Mouse (Mus musculus) neural tube, embryonic 14.5 days (tissue): ENCODE results near the gene Pde4a. TPM values are rescaled to one million over a fixed set of nuclear protein-coding genes. Genes with fewer than 3 reads are reported as not detected.
"Not testable (repeated sequence)": the region's sequence is repeated elsewhere in the genome, so short reads cannot be mapped to it uniquely, and the experiment has no call there.

ENCODE experiments used
- ATAC-seq: fragments of 200-750 bp; cut with Nextera tagmentation; 2 replicates; pipeline ENCODE4 v1.8.0; 2017; ENCODE audit warnings: low read depth, mild to moderate bottlenecking, moderate TSS enrichment, moderate library complexity
- H3K27ac ChIP-seq: fragments of 300-500 bp; sonication (generic); 2 replicates; pipeline ENCODE4 v1.5.1; 2014; ENCODE audit warnings: low read depth, mild to moderate bottlenecking, control low read depth, low read length, moderate library complexity, mixed read lengths
- H3K27me3 ChIP-seq: fragments of 300-500 bp; sonication (generic); 2 replicates; pipeline ENCODE4 v1.6.1; 2014; ENCODE audit warnings: low read length; ENCODE audit not compliant: control insufficient read depth, insufficient read depth
- H3K36me3 ChIP-seq: fragments of 300-500 bp; sonication (generic); 2 replicates; pipeline ENCODE4 v1.6.1; 2014; ENCODE audit warnings: low read length, mixed read lengths; ENCODE audit not compliant: control insufficient read depth, insufficient read depth
- H3K4me1 ChIP-seq: fragments of 300-500 bp; sonication (generic); 2 replicates; pipeline ENCODE4 v1.6.1; 2014; ENCODE audit warnings: low read length; ENCODE audit not compliant: control insufficient read depth, insufficient read depth
- H3K4me2 ChIP-seq: fragments of 300-500 bp; sonication (generic); 2 replicates; pipeline ENCODE4 v1.6.1; 2014; ENCODE audit warnings: mild to moderate bottlenecking, low read depth, low read length, control low read depth
- H3K4me3 ChIP-seq: fragments of 300-500 bp; sonication (generic); 2 replicates; pipeline ENCODE4 v1.5.1; 2014; ENCODE audit warnings: low read depth, low read length, control low read depth, mixed read lengths
- H3K9ac ChIP-seq: fragments of 300-500 bp; sonication (generic); replicated peaks from 2 replicates; pipeline ENCODE4 v1.6.1; 2014; ENCODE audit warnings: low read depth, mild to moderate bottlenecking, control low read depth, low read length, mixed read lengths
- H3K9me3 ChIP-seq: fragments of 300-500 bp; sonication (generic); 2 replicates; pipeline ENCODE4 v1.6.1; 2016; ENCODE audit warnings: low read length; ENCODE audit not compliant: control insufficient read depth
- WGBS: fragments of 180-500 bp; shearing (Covaris S2); extraction: QIAGEN DNeasy Blood & Tissue Kit; methylation state at CpG from one replicate; pipeline ENCODE4 v1.1.7; 2014; 5-methylcytosine and 5-hydroxymethylcytosine counted together
- polyA plus RNA-seq: library from polyadenylated mRNA; unstranded; fragments of >200 nt; fragmentation: Nextera tagmentation; extraction: Ambion mirVana; gene quantifications from 2 replicates; pipeline ENCODE4 v1.2.1, GENCODE M21; 2014

The Pde4a gene
- polyA plus RNA-seq, 1 experiment from 2014 or later = 35.3 TPM

DNA sequence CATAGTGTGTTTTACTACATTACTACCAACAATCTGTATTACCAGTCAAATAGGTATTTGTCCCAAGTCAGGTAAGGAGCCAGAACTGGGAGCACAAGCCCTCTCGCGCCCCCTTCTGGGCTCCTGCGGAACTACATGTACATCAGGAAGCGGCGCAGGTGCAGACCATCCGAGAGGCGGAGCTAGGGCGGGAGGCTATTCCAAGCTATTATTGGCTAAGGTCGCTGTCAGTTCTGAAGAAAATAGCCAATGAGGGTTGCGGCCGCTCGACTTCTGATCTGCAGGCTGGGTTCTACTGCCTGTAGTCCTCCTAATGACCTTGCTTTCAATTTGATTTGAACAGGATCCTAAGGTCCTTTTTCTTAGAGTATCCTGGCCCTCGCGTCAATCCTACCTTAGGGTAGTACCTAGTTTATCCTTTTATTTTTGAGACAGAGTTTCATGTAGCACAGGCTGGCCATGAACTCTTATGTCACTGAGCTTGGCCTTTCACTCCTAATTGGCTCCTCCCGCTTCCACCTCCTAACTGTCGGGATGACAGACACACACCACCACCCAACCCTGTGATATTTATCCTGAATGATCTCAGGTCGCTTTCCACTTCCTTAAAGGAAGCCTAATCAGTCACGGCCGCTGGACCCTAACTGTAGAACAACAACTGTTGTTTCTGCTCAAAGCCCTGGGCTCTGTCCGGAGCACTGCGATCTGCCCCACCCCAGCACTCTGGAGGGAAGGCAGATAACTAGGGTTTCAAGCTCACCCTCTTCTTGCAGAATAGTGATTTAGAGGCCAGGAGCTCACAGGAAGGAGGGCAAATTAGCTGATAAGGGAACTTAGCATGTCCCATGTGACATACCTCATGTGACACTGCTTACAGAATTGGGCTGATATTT lies 55.2 kb downstream of the Pde4a start:
- peaks cover 6% of the 10 kb centered on the region; the same call in 1 of the 2 replicates for H3K4me1 ChIP-seq
- peak overlapping the region; percentile 51 for H3K4me2 ChIP-seq
- H3K4me3 ChIP-seq = peak overlapping the region; percentile 19; the same call in 1 of the 2 replicates
- no peaks in the 10 kb centered on the region for H3K27me3 ChIP-seq
- ATAC-seq = peak; percentile 88
- 16% methylated on average over 21 of the region's 21 CpGs for WGBS
- H3K9me3 ChIP-seq = no peaks in the 10 kb centered on the region
- no peak overlapping the region for H3K9ac ChIP-seq
- H3K36me3 ChIP-seq = no peaks in the 10 kb centered on the region
- H3K27ac ChIP-seq = no peak overlapping the region

DNA sequence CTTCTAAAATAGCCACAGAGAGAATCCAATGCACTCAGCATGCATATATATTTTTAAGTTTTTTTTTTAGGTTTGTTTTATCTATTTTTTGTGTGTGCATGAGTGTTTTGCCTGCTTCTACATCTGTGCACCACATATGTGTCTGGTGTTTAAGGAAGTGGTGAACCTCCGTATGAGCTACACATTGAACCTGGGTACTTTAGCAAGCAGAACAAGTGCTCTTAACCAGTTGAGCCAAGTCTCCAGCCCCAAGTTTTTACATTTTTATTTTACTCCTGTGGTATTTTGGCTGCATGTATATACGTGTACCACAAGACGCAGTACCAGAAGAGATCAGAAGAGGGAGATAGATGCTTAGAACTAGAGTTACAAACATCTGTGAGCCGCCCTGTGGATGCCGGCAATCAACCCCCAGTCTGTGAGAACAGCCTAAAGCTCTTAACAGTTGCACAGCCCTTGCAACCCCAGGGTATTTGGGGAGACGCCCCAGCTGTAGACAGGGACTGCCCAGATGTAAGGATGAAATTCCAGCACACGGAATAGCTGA lies 55.9 kb downstream of the Pde4a start:
- Histone ChIP-seq H3K4me3 (no peak overlapping the region), H3K9me3 (no peaks in the 10 kb centered on the region), H3K4me1 (peaks cover 6% of the 10 kb centered on the region; the same call in 1 of the 2 replicates), H3K4me2 (no peak overlapping the region), H3K27me3 (no peaks in the 10 kb centered on the region), H3K9ac (no peak overlapping the region), H3K27ac (no peak overlapping the region), H3K36me3 (no peaks in the 10 kb centered on the region)
- ATAC-seq = peak; percentile 26; the same call in 1 of the 2 replicates
- WGBS = 19% methylated on average over 7 of the region's 7 CpGs

DNA sequence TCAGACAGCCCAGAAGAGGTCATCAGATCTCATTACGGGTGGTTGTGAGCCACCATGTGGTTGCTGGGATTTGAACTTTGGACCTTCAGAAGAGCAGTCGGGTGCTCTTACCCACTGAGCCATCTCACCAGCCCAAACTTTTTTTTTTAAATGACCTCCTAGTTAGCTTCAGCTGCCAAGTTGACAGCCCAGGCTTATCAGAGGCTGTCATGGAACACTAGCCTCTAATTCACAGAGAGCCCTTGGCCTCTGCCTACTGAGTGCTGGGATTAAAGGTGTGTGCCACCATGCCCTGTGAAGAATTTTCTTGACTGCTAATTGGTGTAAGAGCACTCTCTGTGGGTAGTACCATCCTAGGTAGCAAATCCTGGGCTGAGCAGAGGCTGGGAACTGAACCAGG lies 58.0 kb downstream of the Pde4a start:
- not testable (repeated sequence) for H3K4me2 ChIP-seq, H3K4me3 ChIP-seq, ATAC-seq, H3K9me3 ChIP-seq, H3K27me3 ChIP-seq, H3K36me3 ChIP-seq, H3K9ac ChIP-seq, H3K27ac ChIP-seq
- 100% methylated on average over 1 of the region's 2 CpGs for WGBS
- peaks cover 13% of the 10 kb centered on the region; the same call in 1 of the 2 replicates for H3K4me1 ChIP-seq

DNA sequence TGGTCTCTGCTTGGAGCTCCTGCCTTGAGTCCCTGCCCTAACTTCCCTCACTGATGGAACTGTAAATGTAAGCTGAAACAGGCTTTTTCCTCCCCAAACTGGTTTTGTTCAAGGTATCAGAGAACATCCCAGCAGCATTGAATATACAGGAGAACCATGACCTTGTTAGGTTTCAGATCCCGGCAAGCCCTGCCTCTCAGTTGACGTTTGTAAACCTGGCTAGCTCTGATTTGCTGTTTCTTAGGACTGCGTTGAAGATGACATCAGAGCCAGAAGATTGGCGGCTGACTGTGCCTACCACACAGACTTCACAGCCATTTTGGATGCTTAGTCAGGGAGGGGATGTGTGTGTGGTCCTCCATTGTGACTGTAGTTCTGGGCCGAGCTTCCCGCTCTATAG lies 58.4 kb downstream of the Pde4a start:
- no peak overlapping the region for H3K9ac ChIP-seq
- no peak overlapping the region for H3K4me2 ChIP-seq
- H3K27ac ChIP-seq = no peak overlapping the region
- no peak overlapping the region for H3K4me3 ChIP-seq
- no peaks in the 10 kb centered on the region for H3K9me3 ChIP-seq
- no peaks in the 10 kb centered on the region for H3K36me3 ChIP-seq
- peaks cover 13% of the 10 kb centered on the region; the same call in 1 of the 2 replicates for H3K4me1 ChIP-seq
- 92% methylated on average over 6 of the region's 6 CpGs for WGBS
- no peaks in the 10 kb centered on the region for H3K27me3 ChIP-seq
- no peak for ATAC-seq

DNA sequence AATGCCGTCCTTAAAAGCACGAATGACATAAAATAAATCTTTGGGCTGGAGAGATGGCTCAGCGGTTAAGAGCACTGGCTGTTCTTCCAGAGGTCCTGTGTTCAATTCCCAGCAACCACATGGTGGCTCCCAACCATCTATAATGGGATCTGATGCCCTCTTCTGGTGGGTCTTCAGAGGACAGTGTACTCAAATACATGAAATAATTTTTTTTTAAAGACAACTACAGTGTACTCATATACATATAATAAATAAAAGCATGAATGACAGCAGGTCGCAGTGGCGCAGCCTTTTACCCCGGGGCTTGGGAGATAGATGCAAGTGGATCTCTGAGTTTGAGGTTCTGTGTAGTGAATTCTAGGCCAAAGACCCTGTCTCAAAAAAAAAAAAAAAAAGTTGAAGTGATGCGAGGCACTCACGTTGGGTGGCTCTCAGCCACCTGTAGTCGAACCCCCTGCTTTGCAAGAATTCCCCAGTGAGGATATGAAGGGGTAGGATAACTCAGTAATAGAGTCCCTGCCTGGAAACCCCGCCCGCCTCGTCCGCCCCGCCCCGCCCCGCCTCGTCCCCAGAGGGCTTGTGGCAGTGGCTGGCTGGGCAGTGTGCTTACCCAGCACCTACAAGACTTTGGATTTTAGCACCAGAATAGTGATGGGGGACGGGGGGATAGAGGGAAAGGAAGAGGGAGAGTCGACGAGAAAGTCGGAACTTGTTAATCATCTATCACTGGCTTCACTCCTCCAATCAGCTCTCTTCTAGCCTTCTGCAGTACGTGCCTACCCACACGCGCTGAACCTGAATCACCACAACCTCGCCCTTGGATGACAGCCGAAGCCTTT lies 59.3 kb downstream of the Pde4a start:
- Histone ChIP-seq H3K4me1 (peaks cover 13% of the 10 kb centered on the region; the same call in 1 of the 2 replicates), H3K4me3 (peak overlapping the region; percentile 8; the same call in 1 of the 2 replicates), H3K27me3 (no peaks in the 10 kb centered on the region), H3K27ac (no peak overlapping the region), H3K9me3 (no peaks in the 10 kb centered on the region), H3K4me2 (peak overlapping the region; percentile 38), H3K9ac (no peak overlapping the region), H3K36me3 (no peaks in the 10 kb centered on the region)
- ATAC-seq = no peak
- WGBS = 21% methylated on average over 26 of the region's 26 CpGs

DNA sequence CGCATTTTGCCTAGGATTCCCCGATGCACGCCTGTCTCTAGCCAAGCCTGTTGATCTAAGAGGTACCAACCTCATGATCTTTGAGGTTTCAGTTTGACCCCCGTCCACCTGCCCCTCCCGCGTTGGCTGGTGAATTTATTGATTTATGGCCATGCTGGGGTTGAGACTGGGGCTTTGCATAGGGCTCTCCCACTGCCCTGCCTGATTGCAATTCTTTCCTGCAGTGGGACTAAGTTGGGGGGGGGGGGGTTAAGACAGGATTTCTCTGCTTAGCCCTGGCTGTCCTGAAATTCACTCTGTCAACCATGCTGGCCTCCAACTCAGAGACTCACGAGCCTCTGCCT lies 59.9 kb downstream of the Pde4a start:
- H3K4me1 ChIP-seq = peaks cover 13% of the 10 kb centered on the region; the same call in 1 of the 2 replicates
- no peaks in the 10 kb centered on the region for H3K27me3 ChIP-seq
- ATAC-seq = no peak
- H3K36me3 ChIP-seq = no peaks in the 10 kb centered on the region
- no peaks in the 10 kb centered on the region for H3K9me3 ChIP-seq
- 6% methylated on average over 7 of the region's 7 CpGs for WGBS
- peak overlapping the region; percentile 8; the same call in 1 of the 2 replicates for H3K4me3 ChIP-seq
- H3K9ac ChIP-seq = no peak overlapping the region
- H3K27ac ChIP-seq = no peak overlapping the region
- H3K4me2 ChIP-seq = peak overlapping the region; percentile 38

DNA sequence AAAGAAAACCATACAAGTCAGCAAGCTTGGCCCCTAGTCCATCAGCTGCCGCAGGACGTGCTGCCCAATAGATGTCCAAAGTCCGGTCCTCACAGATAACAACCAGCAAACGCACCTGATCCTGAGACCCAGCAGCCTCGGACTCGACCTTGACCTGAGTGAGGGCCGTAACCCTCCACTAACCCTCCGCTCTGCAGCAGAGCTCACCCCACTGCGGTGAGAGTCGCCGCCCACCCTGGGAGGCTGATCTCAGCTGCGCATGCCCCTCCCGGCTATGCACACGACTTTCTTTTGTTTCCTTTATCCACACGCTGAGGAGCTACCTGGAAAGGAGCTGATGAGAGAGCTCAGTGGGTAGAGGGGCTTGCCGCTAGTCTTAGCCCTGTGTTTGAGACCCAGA lies 61.8 kb downstream of the Pde4a start:
- Histone ChIP-seq H3K4me3 (peak overlapping the region; percentile 16), H3K27ac (no peak overlapping the region)
- peak; percentile 77 for ATAC-seq

DNA sequence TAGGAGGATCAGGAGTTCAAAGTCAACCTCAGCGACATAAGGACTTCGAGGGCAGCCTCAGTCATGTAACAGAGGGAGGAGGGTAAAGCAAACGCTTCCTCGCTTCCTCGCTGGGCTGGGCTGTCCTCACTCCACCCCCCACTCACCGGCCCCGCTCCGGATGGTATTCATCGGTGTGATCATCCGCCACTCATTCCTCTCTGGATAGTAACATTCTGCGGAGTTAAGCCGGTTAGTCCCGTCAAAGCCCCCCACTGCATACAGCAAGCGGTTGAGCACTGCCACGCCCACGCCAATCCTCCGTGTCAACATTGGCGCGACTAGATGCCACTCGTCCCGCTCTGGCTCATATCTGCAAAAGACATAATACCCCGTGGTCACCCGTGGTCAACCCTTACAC lies 66.0 kb downstream of the Pde4a start:
- H3K36me3 ChIP-seq = peaks cover 23% of the 10 kb centered on the region
- no peak overlapping the region for H3K4me3 ChIP-seq
- H3K4me1 ChIP-seq = peaks cover 7% of the 10 kb centered on the region
- H3K4me2 ChIP-seq = no peak overlapping the region
- H3K27ac ChIP-seq = no peak overlapping the region
- no peak overlapping the region for H3K9ac ChIP-seq
- no peaks in the 10 kb centered on the region for H3K27me3 ChIP-seq
- no peaks in the 10 kb centered on the region for H3K9me3 ChIP-seq
- 64% methylated on average over 23 of the region's 23 CpGs for WGBS
- ATAC-seq = no peak

More for the DNA sequence above, 61.8 kb downstream of the Pde4a start:
- H3K4me2 ChIP-seq = peak overlapping the region; percentile 42
- peaks cover 10% of the 10 kb centered on the region for H3K36me3 ChIP-seq
- peaks cover 9% of the 10 kb centered on the region; the same call in 1 of the 2 replicates for H3K4me1 ChIP-seq
- H3K9me3 ChIP-seq = no peaks in the 10 kb centered on the region
- H3K9ac ChIP-seq = peak overlapping the region; percentile 39
- no peaks in the 10 kb centered on the region for H3K27me3 ChIP-seq
- WGBS = 12% methylated on average over 16 of the region's 16 CpGs
